Mouse (Mus musculus): ENCODE measurements around the gene Gm5901.
A peak's percentile ranks its signal among the peaks of the same experiment; 100 is the strongest.
"Not testable (repeated sequence)": the region's sequence is repeated elsewhere in the genome, so short reads cannot be mapped to it uniquely, and the experiment has no call there.

The Gm5901 gene

GRCm38 (mm10) chr7:105374866-105375265 is at the start of gene Gm5901:
Gm5901 (plus strand) TSS chr7:105375038.
- no peak for DNase-seq (ENCODE audit: low spot score)

GRCm38 (mm10) chr7:105325302-105325701 is 49.5 kb upstream of the Gm5901 start:
- no peak for DNase-seq (ENCODE audit: low spot score)

- no peak for DNase-seq (ENCODE audit: low spot score)
Observed at GRCm38 (mm10) chr7:105334004-105334403, 40.8 kb upstream of the Gm5901 start, which contains the start of gene Olfr690. Olfr690 (minus strand) TSS chr7:105334104.

GRCm38 (mm10) chr7:105342170-105342569 is 32.7 kb upstream of the Gm5901 start, which contains the start of gene Olfr691:
Olfr691 (minus strand) TSS chr7:105342270.
- DNase-seq (ENCODE audit: low spot score) = no peak

- no peak for DNase-seq (ENCODE audit: low spot score)
Observed at GRCm38 (mm10) chr7:105342752-105343151, 32.1 kb upstream of the Gm5901 start.

- not testable (repeated sequence) for DNase-seq (ENCODE audit: low spot score)
Observed at GRCm38 (mm10) chr7:105356064-105356463, 18.8 kb upstream of the Gm5901 start.

DNA sequence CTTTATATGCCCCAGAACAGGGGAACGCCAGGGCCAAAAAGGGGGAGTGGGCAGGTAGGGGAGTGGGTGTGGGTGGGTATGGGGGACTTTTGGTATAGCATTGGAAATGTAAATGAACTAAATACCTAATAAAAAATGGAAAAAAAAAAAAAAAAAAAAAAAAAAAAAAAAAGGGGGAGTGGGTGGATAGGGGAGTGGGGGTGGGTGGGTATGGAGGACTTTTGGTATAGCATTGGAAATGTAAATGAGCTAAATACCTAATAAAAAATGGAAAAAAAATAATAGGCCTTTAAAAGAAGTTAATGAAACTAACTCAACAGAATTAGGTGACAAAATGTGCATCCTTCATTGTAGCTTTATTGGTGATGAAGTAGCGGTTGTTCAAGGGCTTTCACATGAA is 18.4 kb upstream of the Gm5901 start:
- DNase-seq (ENCODE audit: low spot score) = not testable (repeated sequence)

DNA sequence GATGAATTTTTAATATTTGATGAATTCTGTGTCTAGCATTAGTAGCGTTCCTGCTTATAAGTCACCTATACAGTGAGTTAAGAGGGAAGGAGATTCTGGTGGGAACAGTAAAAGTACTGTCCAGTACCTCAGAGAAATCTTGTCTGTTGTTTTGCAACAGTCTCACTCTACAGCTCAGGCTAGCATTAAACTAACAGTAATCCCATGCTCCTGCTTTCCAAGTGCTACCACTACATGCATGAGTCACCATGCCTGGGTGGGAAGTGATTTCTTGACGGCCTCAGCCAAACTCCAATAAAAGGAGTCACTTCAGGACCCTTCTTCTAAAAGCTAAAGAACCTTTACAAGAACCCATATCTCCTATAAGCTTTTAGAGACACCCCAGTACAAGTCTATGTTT is 13.1 kb upstream of the Gm5901 start:
- no peak for DNase-seq (ENCODE audit: low spot score)

DNA sequence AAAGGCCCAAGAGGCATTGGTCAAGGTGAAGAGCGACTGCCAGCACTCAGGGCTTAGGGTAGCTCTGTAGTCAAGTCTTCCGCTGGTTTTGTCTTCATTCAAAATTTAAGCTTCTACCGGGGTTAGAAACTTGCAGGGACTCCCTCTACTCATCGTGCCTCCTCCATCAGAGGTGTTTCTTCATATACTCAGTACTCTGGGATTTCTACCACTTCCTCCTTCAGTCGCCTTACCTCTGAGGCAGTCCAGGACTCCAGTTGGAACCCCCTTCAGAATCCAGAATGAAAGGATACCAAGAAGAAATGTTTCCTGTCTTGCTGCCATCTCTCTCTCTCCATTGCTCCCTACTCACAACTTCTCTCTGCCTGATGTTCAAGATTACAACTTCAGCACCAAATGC is 7.6 kb upstream of the Gm5901 start:
- no peak for DNase-seq (ENCODE audit: low spot score)

- no peak for DNase-seq (ENCODE audit: low spot score)
Observed at GRCm38 (mm10) chr7:105367930-105368329, 6.9 kb upstream of the Gm5901 start, which contains the start of gene Olfr692. Olfr692 (plus strand) TSS chr7:105368230.

DNA sequence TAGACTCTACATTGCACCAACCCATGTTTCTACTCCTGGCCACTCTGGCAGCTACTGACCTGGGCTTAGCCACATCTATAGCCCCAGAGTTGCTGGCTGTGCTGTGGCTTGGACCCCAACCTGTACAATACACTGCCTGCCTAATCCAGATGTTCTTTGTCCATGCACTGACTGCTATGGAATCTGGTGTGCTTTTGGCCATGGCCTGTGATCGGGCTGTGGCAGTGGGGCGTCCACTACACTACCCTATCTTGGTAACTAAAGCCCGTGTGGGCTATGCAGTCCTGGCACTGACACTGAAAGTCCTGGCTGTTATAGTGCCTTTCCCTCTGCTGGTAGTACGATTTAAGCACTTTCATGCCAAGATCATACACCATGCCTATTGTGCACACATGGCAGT is 6.3 kb upstream of the Gm5901 start:
- DNase-seq (ENCODE audit: low spot score) = no peak

GRCm38 (mm10) chr7:105372912-105373311 is 1.9 kb upstream of the Gm5901 start:
- DNase-seq (ENCODE audit: low spot score) = no peak

DNA sequence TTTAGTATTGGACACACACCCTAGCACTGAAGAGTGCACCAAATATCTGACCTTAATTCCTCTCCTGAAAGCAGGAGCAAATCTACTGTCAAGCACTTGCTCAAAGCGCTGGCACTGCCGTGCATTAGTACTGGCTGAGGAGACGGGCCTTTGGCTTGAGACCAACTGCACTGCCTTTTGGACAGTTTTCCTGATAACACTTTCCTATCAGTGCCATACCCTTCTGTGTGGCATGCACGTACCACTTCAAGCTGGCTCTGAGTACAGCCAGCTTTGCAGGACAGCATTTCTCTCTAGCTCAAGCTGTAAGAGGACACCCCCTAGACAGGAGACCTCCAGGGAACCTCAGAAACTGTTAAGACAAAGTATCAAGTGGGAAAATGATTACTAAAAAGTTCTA is 1.3 kb upstream of the Gm5901 start:
- DNase-seq (ENCODE audit: low spot score) = no peak

DNA sequence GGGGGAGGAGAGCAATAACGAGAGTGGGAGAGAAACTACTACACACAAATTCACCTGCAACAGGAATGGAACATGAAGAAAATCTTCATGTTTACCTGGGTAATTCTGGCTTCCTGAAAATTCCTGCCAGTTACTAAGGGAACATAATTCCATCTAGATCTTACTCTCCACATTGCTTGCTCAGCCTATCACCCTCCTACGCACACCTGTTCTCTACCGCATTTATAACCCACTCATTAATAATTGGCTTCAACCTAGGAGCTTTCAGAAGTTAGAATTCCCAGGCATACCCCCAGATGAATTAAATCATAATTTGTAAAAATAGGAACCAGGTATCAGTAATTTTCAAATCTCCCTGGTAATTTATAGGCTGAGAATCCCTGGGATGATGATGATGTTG is 862 bp upstream of the Gm5901 start:
- peak; percentile 46 for DNase-seq (ENCODE audit: low spot score)

GRCm38 (mm10) chr7:105380329-105380728 is 5.5 kb downstream of the Gm5901 start:
- DNase-seq (ENCODE audit: low spot score) = no peak

DNA sequence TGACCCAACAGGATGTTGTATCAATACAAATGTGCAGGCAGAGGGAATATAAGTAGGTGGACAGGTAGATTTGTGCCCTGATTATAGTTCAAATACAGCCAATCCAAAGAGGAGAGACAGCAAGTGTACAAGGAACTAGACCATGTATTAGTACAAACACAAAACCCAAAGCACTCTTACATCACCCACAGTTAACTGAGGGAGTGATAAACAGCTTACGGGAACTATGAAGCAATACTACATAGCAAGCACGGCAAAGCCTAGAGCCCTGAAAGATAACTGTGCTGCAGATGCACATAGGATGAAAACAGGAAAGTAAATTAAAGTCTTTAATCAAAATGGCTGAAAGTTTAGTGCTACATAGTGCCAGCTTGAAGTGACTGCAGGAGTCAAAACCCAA is 12.9 kb downstream of the Gm5901 start:
- DNase-seq (ENCODE audit: low spot score) = no peak

- no peak for DNase-seq (ENCODE audit: low spot score)
Observed at GRCm38 (mm10) chr7:105390236-105390635, 15.4 kb downstream of the Gm5901 start.

- no peak for DNase-seq (ENCODE audit: low spot score)
Observed at GRCm38 (mm10) chr7:105394606-105395005, 19.8 kb downstream of the Gm5901 start.

- no peak for DNase-seq (ENCODE audit: low spot score)
Observed at GRCm38 (mm10) chr7:105395131-105395820, 20.4 kb downstream of the Gm5901 start.

DNA sequence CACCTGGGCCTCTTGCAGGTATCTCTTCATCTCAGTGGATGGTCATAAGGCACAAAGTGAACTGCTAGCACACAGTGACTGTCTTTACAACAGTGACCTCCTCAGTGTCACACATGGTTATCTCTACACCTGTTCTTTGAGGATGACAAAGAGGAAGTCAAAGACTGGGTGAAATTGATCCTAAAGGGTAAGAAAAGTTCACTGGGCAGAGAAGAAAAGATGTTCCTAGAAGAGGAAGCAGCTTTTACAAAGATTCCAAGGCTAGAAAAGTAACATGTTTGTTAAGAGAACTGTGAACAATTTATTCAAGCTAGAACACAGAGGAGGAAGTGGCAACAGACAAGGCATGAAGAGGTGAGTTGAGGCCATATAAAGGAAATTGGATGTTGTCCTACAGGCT is 21.3 kb downstream of the Gm5901 start:
- DNase-seq (ENCODE audit: low spot score) = no peak

- DNase-seq (ENCODE audit: low spot score) = no peak
Observed at GRCm38 (mm10) chr7:105399058-105399934, 24.5 kb downstream of the Gm5901 start.

DNA sequence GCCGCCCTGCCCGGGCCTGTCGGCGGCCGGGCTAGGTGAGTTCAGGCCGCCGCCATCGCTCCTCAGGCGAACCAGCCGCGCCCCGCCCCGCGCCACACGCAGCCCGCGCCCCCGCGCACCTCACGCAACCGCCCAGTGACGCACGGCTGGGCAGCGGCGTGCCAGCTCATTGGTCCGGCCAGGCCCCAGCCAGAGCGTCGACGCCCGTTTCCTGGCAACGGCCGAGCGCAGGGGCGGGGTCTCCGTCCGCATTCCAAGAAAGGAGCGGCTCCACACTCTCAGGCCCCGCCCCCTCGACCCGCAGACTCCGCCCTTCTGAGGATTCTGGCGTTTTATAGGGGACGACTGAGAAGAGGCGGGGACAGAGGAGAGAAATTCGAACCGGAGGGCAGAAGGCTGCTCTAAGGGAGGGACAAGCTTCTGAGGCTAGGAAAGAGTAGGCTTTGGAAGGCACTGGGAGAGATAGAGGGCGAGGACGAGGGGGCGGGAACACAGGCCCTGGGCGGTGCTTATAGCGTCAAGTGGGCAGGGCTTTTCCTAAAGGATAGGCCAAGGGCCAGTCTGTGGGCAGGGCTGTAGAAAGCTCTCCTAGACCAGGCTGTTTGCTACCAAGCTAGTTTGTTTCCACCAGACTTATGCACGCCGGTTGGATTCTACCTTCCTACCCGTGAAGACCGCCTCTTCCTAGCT is 25.2 kb downstream of the Gm5901 start, which contains the start of gene Fam160a2:
Gene Fam160a2, minus strand, starts transcription at position 120 of the 690 bp plus-strand sequence.
- peak; percentile 100 for DNase-seq (ENCODE audit: low spot score)
